Mouse (Mus musculus) cerebellum, adult 11 months (tissue): ENCODE data around the gene H2-Ke6.

Experiments
- DNase-seq: peaks from one replicate; pipeline ENCODE4 v3.0.0; 2022

Gene H2-Ke6

DNA sequence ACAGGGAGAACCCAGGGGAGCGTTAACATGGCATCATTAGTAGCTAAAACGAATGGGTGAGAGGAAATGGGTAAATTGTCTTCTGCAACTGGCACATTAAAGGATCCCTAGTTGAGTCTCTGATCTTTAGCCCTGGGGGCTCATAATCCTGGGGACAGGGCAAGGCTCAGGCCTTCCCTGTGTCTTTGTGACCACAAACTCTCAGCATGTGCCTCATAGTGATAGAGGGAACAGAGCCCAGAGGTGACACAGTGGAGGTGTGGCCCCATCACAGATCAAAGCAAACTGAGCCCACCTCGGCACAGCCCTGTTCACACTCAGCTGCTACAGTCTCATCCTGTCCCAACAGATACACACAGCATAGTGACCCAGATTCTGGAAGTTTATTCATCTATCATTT, 32.2 kb downstream of the H2-Ke6 start:
- no peak for DNase-seq

DNA sequence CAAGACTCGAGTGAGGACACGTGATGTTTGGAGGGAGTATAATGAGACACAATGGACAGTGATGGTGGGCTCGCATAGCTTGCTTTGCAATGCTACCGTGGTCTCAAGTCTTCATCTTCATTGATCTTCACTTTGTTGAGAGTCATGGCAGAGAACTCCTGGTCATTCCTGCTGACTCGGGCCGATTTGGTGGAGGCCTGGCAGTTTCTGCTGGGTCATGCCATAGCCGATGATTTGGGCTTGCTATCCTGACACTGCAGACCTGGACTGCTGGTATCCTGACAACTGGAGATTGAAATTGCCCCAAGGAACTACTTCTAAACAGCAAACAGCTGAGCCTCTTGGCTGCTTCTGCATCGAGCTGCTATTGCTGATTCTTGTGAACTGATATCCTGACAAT, 32.9 kb downstream of the H2-Ke6 start:
- no peak for DNase-seq

DNA sequence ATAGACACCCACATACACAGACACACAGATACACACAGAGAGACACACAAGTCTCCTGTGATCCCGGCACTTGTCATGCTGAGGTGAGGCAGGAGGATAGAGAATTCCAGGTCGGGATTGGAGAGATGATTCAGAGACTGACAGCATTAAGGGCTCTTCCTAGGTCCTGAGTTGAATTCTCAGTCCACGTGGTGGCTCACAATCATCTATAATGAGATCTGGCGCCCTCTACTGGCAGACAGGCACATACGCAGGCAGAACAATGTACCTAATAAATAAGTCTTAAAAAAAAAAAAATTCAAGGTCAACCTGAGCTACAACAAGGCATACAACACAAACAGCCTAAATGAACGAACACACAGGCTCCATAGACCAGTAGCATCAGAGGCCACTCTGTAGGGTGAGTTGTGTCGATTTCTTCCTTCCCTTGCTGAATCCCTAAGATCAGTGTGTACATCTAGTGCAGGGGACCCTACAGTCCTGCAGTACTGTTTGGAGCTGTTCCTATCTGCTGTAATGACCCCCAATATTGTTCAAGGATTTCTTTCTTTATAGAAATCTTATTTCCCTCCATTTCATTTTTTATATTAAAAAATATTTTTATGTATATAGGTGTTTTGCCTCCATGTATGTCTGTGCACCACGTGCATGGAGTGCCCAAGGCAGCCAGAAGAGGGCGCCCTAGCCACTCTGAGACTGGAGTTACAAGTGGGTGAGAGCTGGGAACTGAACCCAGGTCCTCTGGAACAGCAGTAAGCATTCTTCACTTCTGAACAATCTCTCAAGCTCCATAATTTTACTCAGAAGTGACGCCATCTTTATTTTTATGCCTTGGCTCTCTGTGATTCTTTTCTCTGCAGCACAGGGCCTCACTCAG, 35.8 kb downstream of the H2-Ke6 start:
- peak; percentile 45 for DNase-seq

DNA sequence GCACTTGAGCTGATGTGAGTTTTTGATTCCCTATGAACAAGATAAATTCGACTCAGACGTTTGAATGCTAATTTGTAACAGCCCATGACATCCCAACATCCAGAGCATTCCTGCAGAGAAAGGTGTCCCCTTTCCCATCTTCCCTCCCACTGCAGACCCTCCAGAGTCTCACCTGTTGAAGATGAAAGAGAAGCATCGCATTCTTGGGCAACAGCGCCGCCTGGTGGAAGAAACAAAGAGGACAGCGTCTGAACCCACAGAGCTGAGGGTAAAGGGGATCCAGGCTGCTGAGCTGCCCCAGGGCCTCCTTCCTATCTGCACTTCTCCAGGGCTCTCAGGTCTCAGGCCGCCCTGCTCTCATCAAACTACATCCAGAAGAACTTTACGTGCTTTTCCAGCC, 45.7 kb downstream of the H2-Ke6 start:
- DNase-seq, result peak; percentile 64

DNA sequence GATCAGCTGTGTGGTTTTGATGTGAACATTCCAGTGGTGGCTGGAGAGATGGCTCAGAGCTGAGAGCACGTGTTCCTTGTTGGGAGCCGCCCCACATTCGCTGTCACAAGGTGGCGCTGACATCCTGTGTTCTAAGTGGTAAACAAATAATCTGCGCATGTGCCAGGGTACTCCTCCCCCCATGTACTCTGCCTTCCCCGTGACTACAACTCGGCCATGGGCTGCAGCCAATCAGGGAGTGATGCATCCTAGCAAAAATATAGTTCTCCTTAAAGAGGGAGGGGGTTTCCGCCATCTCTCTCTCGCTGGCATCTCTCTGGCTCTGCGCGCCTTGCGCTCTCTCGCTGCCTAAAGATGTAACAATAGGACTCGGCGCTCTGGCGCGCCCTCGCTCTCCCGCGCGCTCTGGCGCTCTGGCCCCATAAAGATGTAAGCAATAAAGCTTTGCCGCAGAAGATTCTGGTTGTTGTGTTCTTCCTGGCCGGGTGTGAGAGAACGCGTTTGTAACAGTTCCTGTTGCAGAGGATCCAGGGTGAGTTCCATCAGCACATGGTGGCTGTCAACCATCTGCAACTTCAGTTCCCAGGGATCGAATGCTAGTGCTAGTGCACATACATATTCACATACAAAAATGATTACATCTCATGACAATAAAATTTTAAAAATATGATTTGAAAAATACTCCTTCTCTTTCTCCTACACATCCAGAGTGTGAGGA, 46.5 kb downstream of the H2-Ke6 start:
- DNase-seq, result peak; percentile 87

DNA sequence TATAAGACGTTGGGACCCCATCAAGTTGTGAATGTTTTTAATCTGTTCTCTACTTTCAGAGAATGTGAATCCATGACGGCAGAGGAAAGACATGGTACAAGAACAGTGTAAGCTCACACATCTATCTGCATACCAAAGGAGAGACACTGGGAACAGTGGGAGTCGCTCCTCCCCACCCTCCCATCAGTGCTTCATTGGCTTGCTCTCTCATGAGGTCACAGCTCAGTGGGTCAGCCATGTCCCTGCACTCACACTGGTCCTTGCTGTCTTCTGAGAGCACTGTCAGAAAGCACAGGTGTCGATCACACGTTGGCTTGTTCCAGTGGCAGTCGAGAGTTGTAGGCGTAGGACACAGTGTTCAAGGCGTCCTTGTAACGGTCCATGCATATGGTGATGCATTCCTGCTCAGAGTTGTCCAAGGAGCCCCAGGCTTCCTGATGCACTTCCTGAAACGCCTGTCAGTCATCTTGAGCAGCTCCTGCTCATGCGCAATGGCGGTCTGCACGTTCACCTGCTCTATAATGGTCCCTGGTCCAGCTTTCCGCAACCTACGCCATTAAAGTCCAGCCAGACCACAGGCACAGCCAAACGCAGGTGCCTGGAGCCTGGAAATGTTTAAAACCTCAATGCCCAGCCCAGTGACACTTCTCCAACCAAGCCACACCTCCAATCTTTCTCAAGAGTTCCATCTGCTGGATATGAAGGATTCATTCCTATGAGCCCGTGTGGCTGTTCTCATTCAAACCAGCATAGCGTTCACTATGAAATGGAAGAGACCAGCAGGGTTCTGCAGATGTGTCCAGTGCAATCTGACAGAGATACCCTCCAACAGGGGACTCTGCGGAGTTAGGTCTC, 47.5 kb downstream of the H2-Ke6 start:
- no peak for DNase-seq

DNA sequence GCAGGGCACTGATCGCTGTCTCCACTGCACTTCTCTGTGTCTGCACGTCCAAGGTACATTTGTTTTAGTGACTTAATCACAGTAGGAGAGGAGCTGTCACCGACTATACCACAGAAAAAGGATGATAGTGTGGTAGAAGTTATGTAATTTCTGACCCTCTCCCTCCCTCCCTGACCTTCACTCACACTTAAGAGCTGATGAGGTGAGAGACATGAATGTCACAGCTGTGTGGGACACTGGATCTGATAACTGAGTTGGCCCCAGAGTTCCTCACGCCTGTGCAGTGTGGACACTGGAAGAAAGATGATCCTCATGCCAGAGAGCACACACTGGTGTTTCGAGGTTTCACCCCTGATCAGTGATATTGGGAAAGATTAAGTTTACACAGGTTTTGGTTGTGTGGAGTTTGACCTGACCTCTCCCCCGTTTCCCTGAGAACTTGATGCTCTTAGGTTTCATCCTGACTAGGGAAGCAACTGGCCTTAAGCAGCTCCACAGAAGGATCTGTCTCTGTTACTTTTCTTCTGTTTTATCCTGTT, 48.3 kb downstream of the H2-Ke6 start:
- no peak for DNase-seq

DNA sequence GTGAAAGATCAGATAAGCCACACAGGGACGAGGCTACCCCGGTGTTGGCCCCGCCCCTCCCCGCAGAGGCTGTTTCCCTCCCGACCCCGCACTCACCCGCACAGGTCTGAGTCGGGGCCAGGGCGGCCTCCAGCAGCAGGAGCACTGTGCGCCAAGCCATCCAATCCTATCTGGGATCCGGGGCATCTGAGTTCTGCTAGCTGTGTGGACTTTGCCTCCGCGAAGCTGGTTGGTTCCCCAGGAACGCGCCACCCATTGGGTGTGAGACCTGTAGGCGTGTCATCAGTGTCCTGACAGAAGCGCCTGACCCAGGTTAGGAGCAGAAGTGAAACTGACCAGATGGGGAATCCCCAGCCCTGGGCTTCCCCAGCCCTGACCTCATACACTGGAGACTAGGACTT, 49.2 kb downstream of the H2-Ke6 start:
- DNase-seq, result peak; percentile 75

DNA sequence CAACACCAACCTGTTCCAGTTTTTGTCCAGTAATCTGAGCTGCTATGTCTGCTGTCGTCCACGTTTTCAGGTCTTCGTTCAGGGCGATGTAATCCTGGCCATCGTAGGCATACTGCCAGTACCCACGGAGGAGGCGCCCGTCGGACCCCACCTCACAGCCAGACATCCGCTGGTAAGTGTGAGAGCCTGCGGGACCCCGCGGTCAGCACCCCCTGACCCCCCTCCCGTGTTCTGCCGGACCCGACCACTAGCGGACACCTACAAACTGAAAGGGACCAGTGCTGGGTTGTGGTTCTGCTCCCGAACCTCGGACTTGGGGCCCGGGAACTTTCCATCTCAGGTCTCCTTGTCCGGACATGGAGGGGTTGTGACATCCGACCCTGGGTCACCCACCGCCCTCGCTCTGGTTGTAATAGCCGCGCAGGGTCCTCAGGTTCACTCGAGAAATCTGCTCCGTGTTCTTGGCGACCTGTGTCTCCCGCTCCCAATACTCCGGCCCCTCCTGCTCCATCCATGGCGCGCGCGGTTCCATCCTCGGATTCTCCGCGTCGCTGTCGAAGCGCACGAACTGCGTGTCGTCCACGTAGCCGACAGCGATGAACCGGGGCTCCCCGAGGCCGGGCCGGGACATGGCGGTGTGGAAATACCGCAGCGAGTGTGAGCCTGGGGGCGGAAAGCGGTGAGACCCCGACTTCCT, 49.9 kb downstream of the H2-Ke6 start:
- DNase-seq, result no peak
